Comparison of ENCODE assay signal across 21 mouse cellular contexts in the genomic region with DNA sequence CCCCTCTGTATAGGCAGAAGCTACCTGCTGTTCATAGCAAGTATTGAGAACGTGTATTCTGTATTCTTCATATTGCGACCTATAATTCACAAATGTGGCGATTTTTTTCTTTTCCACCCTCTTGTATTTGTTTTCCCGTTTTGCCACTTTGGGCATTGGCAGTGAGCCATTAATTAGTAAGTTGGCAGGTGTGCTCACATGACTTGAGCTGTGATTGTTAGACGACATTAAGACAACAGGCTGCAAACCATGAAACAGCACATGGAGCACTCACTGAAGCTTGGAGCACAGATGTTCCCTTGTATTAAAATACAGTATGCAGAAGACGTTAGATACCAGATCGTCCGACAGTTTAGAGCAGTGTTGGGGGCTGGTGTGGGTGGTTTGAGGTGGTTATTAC. TPM values are rescaled to one million over a fixed set of nuclear protein-coding genes. Genes with fewer than 3 reads are reported as not detected.
DNase-seq lines count a peak whose midpoint lies in the region; ATAC-seq and TF ChIP-seq lines count a peak whose summit lies in the region.
"Had no signal": no experiment of that assay in that cellular context is flagged by ENCODE, and none has a peak within 500 bp of the region (broad histone marks: within the 10 kb centered on the region; RNA-seq: fewer than 3 reads in every experiment).

No protein-coding gene starts in this region.

- H3K4me1 ChIP-seq in neural tube, embryonic 13.5 days (replicated peaks), result peaks cover 74% of the 10 kb centered on the region
- H3K4me1 ChIP-seq in forebrain, postnatal 0 days (ENCODE audit: insufficient read depth), result peaks cover 46% of the 10 kb centered on the region
- peaks cover 79% of the 10 kb centered on the region for H3K4me1 ChIP-seq in midbrain, embryonic 10.5 days
- H3K4me1 ChIP-seq in neural tube, embryonic 15.5 days, result peaks cover 58% of the 10 kb centered on the region
- H3K4me1 ChIP-seq: embryonic facial prominence, embryonic 12.5 days; liver, embryonic 12.5 days had no signal

- 39% methylated on average over 8 of the region's 8 CpGs for WGBS in neural tube, embryonic 13.5 days
- 22% methylated on average over 8 of the region's 8 CpGs for WGBS in forebrain, postnatal 0 days
- 90% methylated on average over 8 of the region's 8 CpGs for whole genome bisulfite sequencing in midbrain, embryonic 10.5 days
- WGBS in neural tube, embryonic 15.5 days, result 31% methylated on average over 8 of the region's 8 CpGs

- no peak for TF ChIP-seq CTCF in forebrain, postnatal 0 days (IDR thresholded peaks at IDR 0.05; ENCODE audit: low read depth)

- H3K9me3 ChIP-seq in neural tube, embryonic 13.5 days, result no peaks in the 10 kb centered on the region
- no peaks in the 10 kb centered on the region for H3K9me3 ChIP-seq in forebrain, postnatal 0 days (ENCODE audit: low read length)
- no peaks in the 10 kb centered on the region for H3K9me3 ChIP-seq in midbrain, embryonic 10.5 days (replicated peaks)
- H3K9me3 ChIP-seq in neural tube, embryonic 15.5 days (replicated peaks), result no peaks in the 10 kb centered on the region
- H3K9me3 ChIP-seq: embryonic facial prominence, embryonic 12.5 days; heart, embryonic 15.5 days; liver, embryonic 12.5 days had no signal

- H3K27me3 ChIP-seq in neural tube, embryonic 13.5 days, result no peaks in the 10 kb centered on the region
- no peaks in the 10 kb centered on the region for H3K27me3 ChIP-seq in forebrain, postnatal 0 days (ENCODE audit: insufficient read depth, low read length)
- H3K27me3 ChIP-seq in midbrain, embryonic 10.5 days (ENCODE audit: low read depth, poor library complexity, severe bottlenecking), result peaks cover 92% of the 10 kb centered on the region
- H3K27me3 ChIP-seq in neural tube, embryonic 15.5 days (replicated peaks), result no peaks in the 10 kb centered on the region
- H3K27me3 ChIP-seq: embryonic facial prominence, embryonic 12.5 days; heart, embryonic 15.5 days; liver, embryonic 12.5 days had no signal

- no peak for DNase-seq in neural tube, embryonic 10.5 days (ENCODE audit: extremely low spot score, low spot score)
- peak; percentile 54 for DNase-seq in forebrain, postnatal 0 days
- DNase-seq in midbrain, embryonic 10.5 days (ENCODE audit: low spot score), result no peak
- DNase-seq in frontal cortex, adult 2 months (ENCODE audit: extremely low spot score in 1 of 2, low spot score in 1 of 2), result no peak
- no peak for DNase-seq in right cerebral cortex, postnatal 14 days
- DNase-seq: adrenal gland, adult 2 months; cerebellum, adult 18-20 months; heart, adult 11 months; lung, postnatal 4 days had no signal

- no peak overlapping the region for H3K4me2 ChIP-seq in neural tube, embryonic 13.5 days
- H3K4me2 ChIP-seq in forebrain, postnatal 0 days (ENCODE audit: low read depth), result no peak overlapping the region
- H3K4me2 ChIP-seq in neural tube, embryonic 15.5 days, result no peak overlapping the region
- H3K4me2 ChIP-seq: embryonic facial prominence, embryonic 12.5 days; heart, embryonic 15.5 days; liver, embryonic 12.5 days had no signal

- H3K27ac ChIP-seq in neural tube, embryonic 13.5 days (replicated peaks), result peak overlapping the region; percentile 89
- peak overlapping the region; percentile 70; the same call in 1 of the 2 replicates for H3K27ac ChIP-seq in forebrain, postnatal 0 days (ENCODE audit: low read depth, low read length)
- H3K27ac ChIP-seq in midbrain, embryonic 10.5 days (replicated peaks), result peak overlapping the region; percentile 86
- peak overlapping the region; percentile 76 for H3K27ac ChIP-seq in neural tube, embryonic 15.5 days (replicated peaks)
- H3K27ac ChIP-seq: embryonic facial prominence, embryonic 12.5 days; gastrocnemius, adult 2 months; heart, embryonic 15.5 days; kidney, postnatal 0 days; liver, embryonic 12.5 days had no signal

- peaks cover 10% of the 10 kb centered on the region; the same call in 1 of the 2 replicates for H3K36me3 ChIP-seq in neural tube, embryonic 13.5 days
- H3K36me3 ChIP-seq in forebrain, postnatal 0 days (ENCODE audit: insufficient read depth), result no peaks in the 10 kb centered on the region
- peaks cover 17% of the 10 kb centered on the region for H3K36me3 ChIP-seq in midbrain, embryonic 10.5 days
- 0 out of 2 replicates have a peak, but pooled peaks cover 7% of the 10 kb centered on the region for H3K36me3 ChIP-seq in neural tube, embryonic 15.5 days

- peak; percentile 38; the same call in 1 of the 2 replicates for ATAC-seq in neural tube, embryonic 13.5 days (ENCODE audit: low read depth)
- no peak for ATAC-seq in forebrain, postnatal 0 days
- ATAC-seq in neural tube, embryonic 15.5 days (ENCODE audit: low FRiP score), result no peak
- no peak for ATAC-seq in activated CD4-positive, CD25-positive, alpha-beta regulatory T cell, adult 4 months
- ATAC-seq: liver, embryonic 12.5 days had no signal

- no peak overlapping the region for H3K9ac ChIP-seq in neural tube, embryonic 13.5 days
- no peak overlapping the region for H3K9ac ChIP-seq in forebrain, postnatal 0 days
- no peak overlapping the region for H3K9ac ChIP-seq in neural tube, embryonic 15.5 days (replicated peaks)
- H3K9ac ChIP-seq: embryonic facial prominence, embryonic 12.5 days; heart, embryonic 15.5 days; liver, embryonic 12.5 days had no signal

- no peak overlapping the region for H3K4me3 ChIP-seq in neural tube, embryonic 13.5 days
- no peak overlapping the region for H3K4me3 ChIP-seq in forebrain, postnatal 0 days (ENCODE audit: low read depth, low read length)
- no peak overlapping the region for H3K4me3 ChIP-seq in midbrain, embryonic 10.5 days
- H3K4me3 ChIP-seq in neural tube, embryonic 15.5 days (replicated peaks), result no peak overlapping the region
- H3K4me3 ChIP-seq: embryonic facial prominence, embryonic 12.5 days; gastrocnemius, adult 2 months; heart, embryonic 15.5 days; liver, embryonic 12.5 days had no signal

RNA-seq across cellular contexts. Expression of gene 7530416G11Rik, which starts 46.1 kb away (rescaled TPM):
- polyA plus RNA-seq in neural tube, embryonic 13.5 days (2015; fragmentation: Nextera tagmentation; extraction: Ambion mirVana), result not detected in 2 replicates
- total RNA-seq in forebrain, postnatal 0 days (2014; rRNA removed), result 0.15 TPM in 1 of 2 replicates, not detected in the other
- not detected in 2 replicates for polyA plus RNA-seq in forebrain, postnatal 0 days (2015; fragmentation: Nextera tagmentation; extraction: Ambion mirVana)
- not detected in 2 replicates for polyA plus RNA-seq in midbrain, embryonic 10.5 days (2016; fragmentation: Nextera tagmentation; extraction: Ambion mirVana)
- polyA plus RNA-seq in neural tube, embryonic 15.5 days (2015; fragmentation: Nextera tagmentation; extraction: Ambion mirVana), result not detected in 2 replicates
- polyA plus RNA-seq in frontal cortex, adult 2 months (2012; rRNA removed), result 0.15 TPM in 1 of 2 replicates, not detected in the other
- polyA plus RNA-seq in activated CD4-positive, CD25-positive, alpha-beta regulatory T cell, adult 4 months (2017; shearing (Covaris generic)), result not detected
- total RNA-seq: adrenal gland, adult 2 months; common myeloid progenitor, adult 5-6 weeks; ES-E14; gastrocnemius, adult 2 months; layer of hippocampus, postnatal 25 days; left cerebral cortex, postnatal 36 days had no signal
- polyA plus RNA-seq: adrenal gland, adult 2 months; embryonic facial prominence, embryonic 12.5 days; heart, embryonic 15.5 days; kidney, postnatal 0 days; liver, embryonic 12.5 days had no signal
